Mouse (Mus musculus): ENCODE measurements around the gene Psrc1.

- TF ChIP-seq CTCF (IDR thresholded peaks at IDR 0.05; ENCODE audit: control insufficient read depth, insufficient read depth, low read length): no peak
- TF ChIP-seq POLR2A (IDR thresholded peaks at IDR 0.05; ENCODE audit: borderline replicate concordance, control insufficient read depth, low read depth, low read length): no peak
Observed at GRCm38 (mm10) chr3:108415831-108416223, 32.2 kb downstream of the Psrc1 start.

Data from bone marrow, adult 2 months (tissue).